Mouse (Mus musculus): ENCODE measurements around the gene Slc31a2.

The Slc31a2 gene

DNA sequence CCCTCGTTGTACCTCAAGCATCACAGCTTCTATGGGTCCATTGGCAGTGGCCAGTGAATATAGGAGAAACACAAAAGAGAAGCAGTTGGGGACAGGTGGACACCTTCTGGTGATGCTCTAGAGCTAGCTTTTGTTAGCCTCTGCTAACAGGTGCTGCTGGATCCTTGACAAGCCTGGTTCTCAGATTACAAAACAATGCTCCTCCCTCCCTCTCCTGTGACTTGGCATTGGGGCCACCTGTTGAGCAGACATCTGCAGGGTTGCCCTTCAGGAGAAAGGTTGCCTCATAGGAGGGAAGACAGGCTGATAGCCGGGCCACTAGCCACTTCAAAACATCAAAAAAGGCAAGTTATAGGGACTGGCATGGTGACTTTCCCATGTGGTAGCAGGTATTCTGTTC, at the start of gene Slc31a2:
Slc31a2 (plus strand) TSS at position 287 of the 400 bp plus-strand sequence.
- 66% methylated on average over 2 of the region's 2 CpGs for WGBS

DNA sequence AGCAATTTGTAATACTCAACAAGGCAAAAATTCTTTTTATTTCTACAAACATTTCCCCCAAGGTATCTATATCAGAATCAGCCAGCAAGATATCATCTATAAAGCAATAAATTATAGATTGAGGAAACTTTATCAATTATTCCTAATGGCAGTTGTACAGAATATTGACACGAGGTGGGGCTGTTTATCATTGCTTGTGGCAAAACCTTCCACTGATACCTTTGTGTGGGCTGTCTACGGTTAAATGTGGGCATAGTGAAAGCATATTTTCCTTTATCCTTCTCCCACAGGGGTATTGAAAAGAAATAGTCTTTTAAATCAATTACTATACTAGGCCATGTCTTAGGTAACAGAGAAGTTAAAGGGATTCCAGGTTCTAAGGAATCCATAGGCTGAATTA, 48.9 kb upstream of the Slc31a2 start:
- 86% methylated on average over 2 of the region's 2 CpGs for WGBS

DNA sequence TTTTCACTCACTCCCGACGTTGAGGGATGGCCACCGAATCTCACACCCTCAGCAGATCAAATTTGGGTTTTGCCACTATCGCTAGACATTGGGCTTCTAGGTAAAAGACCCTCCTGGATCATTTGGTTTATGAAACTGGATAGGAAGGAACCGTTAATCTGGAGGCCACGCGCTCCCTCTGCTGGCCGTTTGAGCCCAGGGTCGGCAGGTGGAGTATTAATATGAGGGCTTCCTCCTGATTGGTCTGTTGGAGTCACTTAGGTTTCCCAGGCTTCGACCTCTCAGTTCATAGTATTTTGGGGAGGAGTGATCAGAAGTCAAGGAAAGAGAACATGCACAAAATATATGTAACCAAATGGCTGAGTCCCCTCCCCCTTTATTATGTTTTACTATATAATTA, 34.0 kb upstream of the Slc31a2 start:
- WGBS = 45% methylated on average over 10 of the region's 10 CpGs

DNA sequence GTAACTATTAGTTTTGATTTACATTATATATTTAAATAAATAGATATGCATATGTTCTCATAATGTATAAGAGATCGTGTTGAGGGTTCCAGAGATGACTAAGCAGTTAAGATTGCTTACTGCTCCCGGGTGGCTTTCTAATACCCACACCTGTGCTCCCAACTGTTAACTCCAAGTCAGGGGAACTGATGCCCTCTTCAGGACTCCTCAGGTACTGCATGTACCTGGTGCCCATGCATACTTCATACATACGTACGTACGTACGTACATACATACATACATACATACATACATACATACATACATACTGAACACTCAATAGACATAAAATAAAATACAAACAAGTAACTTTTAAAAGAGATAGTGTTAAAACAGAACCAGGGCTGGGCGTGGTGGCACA, 32.9 kb upstream of the Slc31a2 start:
- 89% methylated on average over 7 of the region's 7 CpGs for WGBS

DNA sequence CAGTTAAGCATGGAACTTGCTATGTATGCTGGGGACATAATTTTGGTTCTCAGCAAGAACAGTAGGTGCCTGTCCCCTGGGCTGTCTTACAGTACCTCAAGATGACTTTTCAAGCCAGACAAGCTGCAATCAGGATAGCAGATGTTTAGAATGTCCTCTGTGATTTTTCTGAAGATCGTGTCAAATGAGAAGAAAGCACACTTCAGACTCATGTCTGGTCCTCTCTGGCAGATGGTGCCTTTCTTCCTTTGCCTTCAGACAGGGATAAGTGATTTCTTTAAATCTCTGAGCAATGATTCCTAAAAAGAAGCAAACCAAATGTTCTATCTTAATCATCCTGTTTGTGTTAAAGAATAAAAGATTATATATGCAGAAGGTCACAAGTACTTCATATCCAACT, 32.2 kb upstream of the Slc31a2 start:
- 45% methylated on average over 1 of the region's 1 CpGs for WGBS

DNA sequence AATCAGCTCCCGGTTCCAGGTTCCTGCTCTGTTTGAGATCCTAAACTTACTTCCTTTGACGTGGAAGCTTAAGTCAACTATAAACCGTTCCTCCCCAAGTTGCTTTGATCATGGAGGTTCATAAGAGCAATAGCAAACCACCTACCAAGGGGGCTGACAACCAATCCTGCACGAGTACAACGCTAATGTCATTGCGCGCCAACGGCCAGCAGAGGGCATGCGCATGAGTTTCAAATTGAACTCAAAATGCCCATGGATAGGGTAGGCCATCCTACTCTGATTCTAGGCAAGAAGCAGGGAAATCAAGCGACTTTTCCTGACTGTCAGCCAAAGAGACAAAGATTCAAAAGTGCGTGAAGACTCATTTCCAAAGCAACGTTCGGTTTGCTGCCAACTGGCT, 31.6 kb upstream of the Slc31a2 start, which contains the start of gene Zfp37:
Zfp37 (minus strand) TSS at position 279 of the 400 bp plus-strand sequence.
- 66% methylated on average over 13 of the region's 13 CpGs for WGBS

DNA sequence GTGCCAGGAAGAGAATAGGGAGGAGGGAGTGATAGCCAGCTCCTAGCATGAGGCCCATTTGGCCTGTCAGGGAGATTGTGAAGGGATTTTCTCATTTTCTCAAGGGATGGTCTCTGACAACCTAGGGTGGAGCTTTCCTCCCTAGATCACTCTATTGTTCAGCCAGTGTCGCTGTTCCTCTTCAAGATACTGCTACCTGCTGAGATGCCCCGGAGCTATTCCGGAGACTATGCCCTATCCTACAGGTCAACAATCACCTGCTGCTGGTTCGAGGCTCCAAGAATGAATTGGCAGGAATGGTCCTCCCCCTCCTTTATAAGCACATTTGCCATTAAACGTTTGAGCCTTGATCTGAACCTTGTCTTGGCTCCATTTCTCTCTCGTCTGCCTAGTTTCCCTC, 21.8 kb upstream of the Slc31a2 start:
- 63% methylated on average over 6 of the region's 6 CpGs for WGBS

DNA sequence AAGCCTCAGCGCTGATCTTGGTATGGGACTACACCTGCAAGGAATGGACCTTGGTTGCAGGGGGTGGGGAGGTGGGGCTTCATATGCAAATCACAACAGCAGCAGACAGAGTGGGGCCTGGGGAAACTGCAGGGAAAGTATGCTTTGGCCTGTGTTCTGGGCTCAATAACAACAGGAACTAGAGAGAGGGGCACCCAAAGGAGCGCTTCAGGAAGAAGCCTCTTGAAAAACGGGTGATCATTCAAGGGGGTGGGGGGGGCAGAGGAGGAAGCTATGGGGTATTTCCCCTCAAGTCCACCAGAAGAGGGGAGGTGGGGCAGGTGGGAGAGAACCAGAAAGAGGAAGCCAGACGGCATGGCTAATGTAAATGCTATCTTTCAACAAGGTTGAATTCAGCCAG, 14.0 kb upstream of the Slc31a2 start:
- WGBS = 72% methylated on average over 4 of the region's 4 CpGs

DNA sequence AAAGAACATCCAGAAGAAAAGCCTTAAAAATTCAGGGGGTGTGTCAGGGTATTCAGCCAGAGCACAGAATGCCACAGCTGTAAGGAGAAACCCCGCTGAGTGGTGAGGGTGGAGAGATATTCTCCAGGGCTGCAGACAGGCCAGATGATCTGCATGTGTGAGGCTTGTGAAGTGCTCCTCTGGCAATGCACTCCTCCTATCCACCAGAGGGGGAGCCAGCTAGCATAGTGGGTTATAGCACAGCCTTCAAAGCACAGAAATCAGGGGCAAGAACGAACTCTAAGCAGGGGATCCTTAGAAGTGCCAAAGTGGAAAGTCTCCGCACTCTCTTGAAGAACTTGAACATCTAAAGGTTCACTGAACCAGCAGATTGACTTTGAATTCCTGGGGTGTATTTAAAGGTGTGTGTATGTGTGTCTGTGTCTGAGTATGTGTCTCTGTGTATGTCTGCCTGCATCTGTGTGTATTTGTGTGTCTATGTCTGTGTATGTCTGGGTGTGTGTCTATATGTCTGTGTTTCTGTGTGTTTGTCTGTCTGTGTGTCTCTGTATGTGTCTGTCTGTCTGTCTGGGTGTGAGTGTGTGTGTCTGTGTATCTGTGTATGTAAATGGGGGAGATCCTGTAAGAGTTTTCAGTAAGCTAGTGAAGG, 11.3 kb upstream of the Slc31a2 start:
- 48% methylated on average over 3 of the region's 3 CpGs for WGBS

DNA sequence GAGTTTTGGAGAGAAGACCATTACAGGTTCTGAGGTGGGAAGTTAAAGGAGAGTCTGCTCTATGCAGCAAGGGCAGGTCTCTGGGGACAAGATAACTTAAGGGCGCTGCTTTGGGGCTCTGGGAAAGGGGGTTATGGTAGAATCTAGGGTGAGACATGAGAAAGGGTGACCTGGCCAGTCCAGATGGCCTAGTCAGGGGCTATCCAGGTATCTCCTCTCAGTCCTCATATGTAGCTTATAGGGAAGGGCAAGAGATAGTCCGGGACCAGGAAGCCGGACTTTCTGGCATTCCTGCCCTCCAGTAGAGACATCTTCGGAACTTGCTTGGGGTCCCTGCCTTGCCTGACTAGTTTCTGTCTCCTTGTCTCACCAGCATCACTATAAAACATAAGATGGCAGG, 10.6 kb upstream of the Slc31a2 start:
- 94% methylated on average over 4 of the region's 4 CpGs for WGBS

DNA sequence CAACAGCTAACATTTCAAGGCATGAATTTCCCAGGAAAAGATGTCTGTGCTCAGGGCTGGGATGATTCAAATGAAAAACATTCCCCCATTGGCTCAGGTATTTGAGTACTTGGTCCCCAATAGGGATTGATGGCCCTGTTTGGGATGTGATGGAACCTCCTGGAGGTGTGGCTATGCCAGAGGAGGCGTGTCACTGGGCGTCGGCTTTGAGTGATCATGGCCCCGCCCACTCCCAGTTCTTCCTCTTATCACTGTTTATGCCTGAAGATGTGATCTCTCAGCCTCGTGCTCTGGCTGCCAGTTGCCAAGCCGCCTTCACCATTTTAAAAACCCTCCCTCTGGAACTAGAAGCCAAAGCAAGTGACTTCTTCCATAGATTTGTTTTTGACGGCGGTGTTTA, 7.8 kb upstream of the Slc31a2 start:
- WGBS = 75% methylated on average over 8 of the region's 8 CpGs

DNA sequence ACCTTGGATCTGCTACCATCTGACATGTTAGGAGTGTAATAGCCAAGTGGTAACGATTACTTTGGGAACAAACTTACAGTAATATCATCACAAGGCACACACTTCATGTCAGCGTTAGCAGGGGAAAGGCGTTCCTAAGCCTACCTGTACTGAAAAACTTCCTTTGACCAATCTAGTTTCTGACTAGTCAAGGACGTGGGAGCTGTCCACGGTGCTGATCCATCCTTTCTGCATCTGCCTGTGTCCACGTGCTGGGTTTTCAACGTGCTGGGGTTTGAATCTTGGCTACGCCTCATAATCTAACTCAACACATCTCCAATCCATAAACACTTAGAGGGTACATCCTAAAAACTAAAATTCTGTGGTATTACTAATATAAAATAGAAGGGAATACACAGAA, 5.4 kb upstream of the Slc31a2 start:
- WGBS = 40% methylated on average over 8 of the region's 8 CpGs

DNA sequence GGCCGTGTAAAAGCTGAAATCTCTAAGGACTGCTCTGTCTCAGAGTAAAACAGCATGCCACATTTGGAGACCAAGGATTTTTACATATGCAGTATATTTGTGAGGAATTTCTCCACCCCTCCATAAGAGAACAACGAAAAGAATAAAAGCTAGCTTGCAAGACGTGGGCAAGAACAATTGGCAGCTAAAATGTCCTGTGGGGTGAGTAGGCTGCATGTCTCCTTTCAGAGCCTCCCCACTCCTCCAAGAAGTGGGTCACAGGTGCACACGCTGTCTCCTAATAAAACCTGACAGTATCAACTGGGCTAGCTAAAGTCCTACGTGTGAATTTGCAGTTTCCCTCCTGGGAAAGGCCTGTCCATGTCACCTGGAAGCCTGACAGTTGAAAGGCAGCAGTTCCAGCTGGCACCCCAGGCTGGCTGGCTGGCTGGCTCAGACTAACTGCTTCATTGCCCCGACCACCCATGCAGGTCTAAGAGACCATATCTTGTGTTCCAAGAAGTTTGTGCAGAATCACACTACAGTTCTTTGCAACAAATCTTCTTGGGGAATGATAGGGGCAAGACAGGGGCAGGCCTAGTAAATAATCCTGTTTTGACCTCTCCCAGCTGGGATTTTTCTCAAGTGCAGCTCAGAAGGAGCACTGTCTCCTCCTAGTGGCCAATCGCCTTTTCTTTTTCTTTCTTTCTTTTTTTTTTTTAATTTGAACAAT, 927 bp downstream of the Slc31a2 start:
- 26% methylated on average over 7 of the region's 7 CpGs for WGBS

DNA sequence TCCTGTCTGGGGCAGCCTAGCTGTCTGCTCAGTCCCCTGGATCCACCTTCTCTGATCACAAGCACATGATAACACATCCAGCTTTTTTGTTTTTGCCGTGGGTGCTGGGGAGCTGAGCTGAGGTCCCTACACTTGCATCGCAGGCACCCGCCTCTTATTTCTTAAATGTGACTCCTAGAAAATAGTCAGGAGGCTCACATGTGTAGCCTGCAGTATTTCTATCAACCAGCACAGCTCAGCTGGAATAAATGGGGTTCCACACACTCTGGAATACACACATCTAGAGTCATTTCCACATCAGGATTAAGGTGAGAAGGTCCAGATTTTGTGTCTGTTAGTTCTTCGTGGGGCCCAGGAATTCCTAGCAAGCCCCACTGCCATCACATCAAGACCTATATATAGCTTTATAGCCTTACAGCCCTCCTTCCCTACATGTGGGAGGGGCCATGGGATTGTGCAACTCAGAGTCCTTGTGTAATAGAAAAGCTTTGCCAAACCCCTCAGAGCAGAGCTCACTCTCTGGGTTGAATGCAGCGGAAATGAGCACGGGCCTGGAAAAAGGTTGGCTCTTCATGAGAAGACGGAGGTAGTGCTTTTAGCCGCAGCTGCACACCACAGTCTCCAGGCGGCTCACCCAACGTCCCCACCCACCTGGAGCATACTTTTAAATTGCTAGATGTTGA, 2.9 kb downstream of the Slc31a2 start:
- 63% methylated on average over 10 of the region's 10 CpGs for WGBS

DNA sequence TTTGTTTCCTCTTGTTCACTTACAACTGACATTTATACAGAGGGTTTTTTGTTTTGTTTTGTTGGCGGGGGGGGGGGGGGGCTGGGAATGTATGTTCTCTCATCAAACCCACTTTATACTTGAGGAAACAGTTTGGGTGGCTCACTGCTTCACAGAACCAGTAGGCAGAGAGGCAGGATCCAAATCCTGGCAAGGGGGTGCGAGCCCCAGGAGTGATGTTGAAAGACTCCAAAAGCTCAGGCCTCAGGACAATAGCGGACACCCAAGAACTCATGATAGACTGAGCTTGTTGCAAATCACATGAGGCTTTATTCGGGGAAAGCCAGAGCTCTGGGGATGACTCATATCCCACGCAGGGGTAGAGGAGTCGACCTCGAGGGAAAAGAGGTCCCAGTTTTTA, 3.7 kb downstream of the Slc31a2 start:
- 69% methylated on average over 7 of the region's 7 CpGs for WGBS

DNA sequence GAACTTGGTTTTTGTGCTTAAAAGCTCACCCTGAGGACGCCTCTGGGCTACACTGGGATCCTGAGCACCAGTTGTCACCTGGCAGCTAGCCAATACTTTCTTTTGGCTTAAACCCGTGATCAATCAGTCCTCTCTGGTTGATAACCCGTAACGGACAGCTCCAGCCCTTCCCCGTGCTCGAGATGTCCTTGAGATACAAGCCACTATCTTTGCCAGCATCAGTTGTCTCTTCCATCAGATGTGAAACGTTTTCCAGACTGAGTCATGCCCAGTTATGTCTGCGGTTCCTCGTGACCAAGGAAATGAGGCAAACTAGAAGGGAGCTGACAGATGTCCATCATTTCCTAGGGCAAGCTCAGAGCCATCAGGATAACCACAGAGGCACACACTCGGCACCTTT, 4.7 kb downstream of the Slc31a2 start:
- 76% methylated on average over 10 of the region's 10 CpGs for WGBS

DNA sequence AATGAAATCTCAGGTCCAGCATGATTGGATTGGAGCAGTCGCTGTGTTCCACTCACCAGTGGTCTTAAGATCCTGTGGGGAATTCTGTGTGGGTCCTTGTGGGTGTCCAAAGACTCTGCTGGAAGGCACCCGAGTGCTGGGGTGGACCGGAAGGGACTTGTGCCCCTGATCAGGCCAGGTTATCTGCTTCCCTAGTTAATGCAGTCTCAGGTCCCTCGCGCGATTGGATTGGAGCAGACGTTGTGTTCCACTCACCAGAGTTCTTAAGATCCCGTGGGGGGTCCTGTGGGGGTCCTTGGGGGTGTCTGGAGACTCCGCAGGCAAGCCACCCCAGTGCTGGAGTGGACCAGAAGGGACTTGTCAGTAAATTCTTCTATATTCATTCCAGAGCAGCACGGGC, 10.3 kb downstream of the Slc31a2 start:
- 95% methylated on average over 10 of the region's 10 CpGs for WGBS

DNA sequence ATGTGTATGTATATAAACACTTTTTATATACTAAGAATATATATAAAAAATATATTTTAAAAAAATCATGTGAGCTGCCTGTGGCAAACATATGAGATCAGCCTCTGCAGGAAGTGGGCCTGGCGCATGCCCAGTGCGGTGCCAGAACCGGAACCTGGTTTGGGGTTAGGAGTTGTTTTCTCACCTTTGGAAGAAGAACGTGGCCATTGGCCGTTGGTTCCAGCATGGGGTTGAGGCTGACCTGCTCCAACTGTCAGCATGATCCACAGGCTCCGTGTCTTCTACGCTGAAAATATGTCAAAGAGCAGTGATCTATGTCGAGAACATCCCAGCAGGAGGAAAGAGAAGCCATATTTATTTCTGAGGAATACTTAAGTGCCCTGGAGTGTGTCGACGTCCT, 11.6 kb downstream of the Slc31a2 start:
- 97% methylated on average over 10 of the region's 10 CpGs for WGBS

DNA sequence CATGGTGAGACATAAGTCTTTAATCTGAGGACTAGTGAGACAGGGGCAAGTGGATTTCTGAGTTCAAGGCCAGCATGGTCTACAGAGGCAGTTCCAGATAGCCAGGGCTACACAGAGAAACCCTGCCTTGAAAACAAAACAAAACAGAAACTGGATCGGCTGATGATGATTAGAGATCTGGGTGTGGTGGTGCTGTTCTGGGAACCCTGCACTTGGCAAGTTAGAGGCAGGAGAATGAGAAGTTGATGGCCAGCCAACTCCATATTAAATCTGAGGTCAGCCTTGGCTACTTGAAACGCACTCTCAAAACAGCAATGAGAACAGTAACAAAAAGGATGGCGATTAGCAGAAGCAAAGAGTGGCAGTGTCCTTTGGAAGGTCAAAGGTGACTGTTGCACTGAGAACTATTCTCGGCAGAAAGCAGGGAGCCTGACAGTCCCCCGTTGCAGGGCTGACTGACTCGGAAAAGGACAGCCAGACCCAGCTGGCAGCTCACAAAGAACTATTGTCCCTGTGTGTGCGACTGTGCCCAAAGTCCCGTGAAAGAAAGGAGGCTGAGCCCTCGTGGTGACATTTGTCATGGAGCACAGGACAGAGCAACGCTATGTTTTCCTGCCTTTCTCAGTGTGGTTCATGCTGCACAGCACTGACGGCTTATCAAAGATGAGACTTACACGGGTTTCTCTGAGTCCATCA, 12.6 kb downstream of the Slc31a2 start:
- WGBS = 39% methylated on average over 12 of the region's 12 CpGs

DNA sequence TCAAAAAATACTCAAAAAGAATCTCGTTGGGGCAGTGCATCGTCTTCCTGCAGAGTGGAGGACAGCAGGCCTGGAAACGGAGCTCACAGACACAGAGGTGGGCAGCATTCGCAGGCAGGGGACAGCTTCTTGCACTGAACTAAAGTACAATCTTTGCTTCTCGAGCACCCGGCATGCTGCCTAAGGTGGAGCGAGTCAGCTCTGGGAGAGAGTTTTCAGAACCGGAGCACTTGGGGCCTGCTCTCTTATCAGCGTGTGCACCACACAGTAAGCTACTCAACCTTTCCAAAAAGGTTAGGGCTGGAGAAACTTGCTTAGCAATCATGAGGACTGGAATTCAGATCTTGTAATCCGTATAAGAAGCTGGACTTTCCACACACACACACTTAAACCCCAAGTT, 14.3 kb downstream of the Slc31a2 start:
- WGBS = 92% methylated on average over 10 of the region's 10 CpGs

DNA sequence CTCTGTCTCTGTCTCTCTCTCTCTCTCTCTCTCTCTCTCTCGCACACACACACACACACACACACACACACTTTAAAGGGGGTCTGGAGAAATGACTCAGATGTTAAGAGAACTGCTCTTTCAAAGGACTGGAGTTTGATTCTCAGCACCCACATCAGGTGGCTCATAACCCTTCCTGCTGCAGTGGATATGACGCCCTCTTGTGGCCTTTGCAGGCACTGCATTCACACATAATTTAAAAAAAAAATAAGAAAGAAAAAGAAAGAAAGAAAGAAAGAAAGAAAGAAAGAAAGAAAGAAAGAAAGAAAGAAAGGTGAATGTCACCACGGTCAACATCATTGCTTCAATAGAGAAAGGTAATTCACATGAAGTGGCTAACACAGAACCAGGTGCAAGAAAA, 14.9 kb downstream of the Slc31a2 start:
- WGBS = 71% methylated on average over 3 of the region's 3 CpGs

DNA sequence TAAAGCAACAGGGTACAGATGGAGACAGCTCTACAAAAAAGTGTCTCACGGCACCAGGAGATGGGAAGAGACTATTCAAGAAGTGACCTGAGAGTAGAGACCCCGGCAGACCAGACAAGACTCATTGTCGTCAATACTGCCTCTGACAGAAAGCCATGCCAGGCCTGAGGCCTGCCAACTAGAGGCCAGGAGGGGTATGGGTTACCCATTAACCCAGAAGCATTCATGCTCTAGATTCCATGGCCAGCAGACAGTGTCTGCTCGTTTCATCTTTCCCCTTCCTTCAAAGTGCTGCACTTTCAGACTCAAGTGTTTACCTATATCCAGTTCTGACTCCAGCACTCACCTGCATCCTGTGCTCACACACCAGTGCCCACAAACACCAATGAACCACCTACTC, 15.7 kb downstream of the Slc31a2 start:
- WGBS = 84% methylated on average over 4 of the region's 4 CpGs
